Mouse (Mus musculus) neural tube, embryonic 11.5 days (tissue): ENCODE measurements around the gene Pou2f1. TPM values are rescaled to one million over a fixed set of nuclear protein-coding genes. Genes with fewer than 3 reads are reported as not detected.
A peak's percentile ranks its signal among the peaks of the same experiment; 100 is the strongest.

Experiments used
- ATAC-seq: fragments of 200-750 bp; cut with Nextera tagmentation; 2 replicates; pipeline ENCODE4 v1.8.0; 2017; ENCODE audit warnings: moderate number of reproducible peaks, mild to moderate bottlenecking, moderate TSS enrichment, moderate library complexity; ENCODE audit not compliant: insufficient read depth, low FRiP score, low TSS enrichment
- DNase-seq: peaks from one replicate; pipeline ENCODE4 v3.0.0-alpha.2; 2015; ENCODE audit warnings: low spot score
- H3K27ac ChIP-seq: fragments of 300-500 bp; sonication (generic); 2 replicates; pipeline ENCODE4 v1.5.1; 2014; ENCODE audit warnings: low read depth, mild to moderate bottlenecking, low read length
- H3K27me3 ChIP-seq: fragments of 300-500 bp; sonication (generic); 2 replicates; pipeline ENCODE4 v1.6.1; 2014; ENCODE audit warnings: mild to moderate bottlenecking, low read length, mixed read lengths; ENCODE audit not compliant: control insufficient read depth, insufficient read depth
- H3K36me3 ChIP-seq: fragments of 300-500 bp; sonication (generic); 2 replicates; pipeline ENCODE4 v1.6.1; 2014; ENCODE audit warnings: mild to moderate bottlenecking, low read length, moderate library complexity, mixed read lengths; ENCODE audit not compliant: control insufficient read depth, insufficient read depth
- H3K4me1 ChIP-seq: fragments of 300-500 bp; sonication (generic); 2 replicates; pipeline ENCODE4 v1.6.1; 2014; ENCODE audit warnings: low read length, mixed read lengths; ENCODE audit not compliant: control insufficient read depth, insufficient read depth
- H3K4me2 ChIP-seq: fragments of 300-500 bp; sonication (generic); 2 replicates; pipeline ENCODE4 v1.6.1; 2014; ENCODE audit warnings: low read depth, mild to moderate bottlenecking, moderate library complexity
- H3K4me3 ChIP-seq: fragments of 300-500 bp; sonication (generic); 2 replicates; pipeline ENCODE4 v1.5.1; 2014; ENCODE audit warnings: low read depth, low read length
- H3K9ac ChIP-seq: fragments of 300-500 bp; sonication (generic); 2 replicates; pipeline ENCODE4 v1.6.1; 2014; ENCODE audit warnings: mild to moderate bottlenecking, low read length
- H3K9me3 ChIP-seq: fragments of 300-500 bp; sonication (generic); 2 replicates; pipeline ENCODE4 v1.6.1; 2016; ENCODE audit warnings: low read length; ENCODE audit not compliant: control insufficient read depth
- WGBS: fragments of 180-500 bp; shearing (Covaris S2); extraction: QIAGEN DNeasy Blood & Tissue Kit; methylation state at CpG from one replicate; pipeline ENCODE4 v1.1.7; 2014; 5-methylcytosine and 5-hydroxymethylcytosine counted together
- polyA plus RNA-seq: library from polyadenylated mRNA; unstranded; fragments of >200 nt; fragmentation: Nextera tagmentation; extraction: Ambion mirVana; gene quantifications from 2 replicates; pipeline ENCODE4 v1.2.1, GENCODE M21; 2014

Pou2f1 gene
- polyA plus RNA-seq, 1 experiment from 2014 or later, result 27.5 TPM

- no peak for ATAC-seq
- peaks cover 2% of the 10 kb centered on the region for H3K36me3 ChIP-seq
- H3K4me3 ChIP-seq, result no peak overlapping the region
These were observed 126.8 kb downstream of the Pou2f1 start for GRCm38 (mm10) chr1:165875520-165876284.

GRCm38 (mm10) chr1:165874645-165875044 lies 127.8 kb downstream of the Pou2f1 start:
- no peaks in the 10 kb centered on the region for H3K27me3 ChIP-seq
- no peak overlapping the region for H3K4me3 ChIP-seq
- peaks cover 2% of the 10 kb centered on the region for H3K36me3 ChIP-seq
- H3K4me1 ChIP-seq, result no peaks in the 10 kb centered on the region
- no peaks in the 10 kb centered on the region for H3K9me3 ChIP-seq
- H3K9ac ChIP-seq, result no peak overlapping the region
- DNase-seq (no peak), ATAC-seq (no peak)
- no peak overlapping the region for H3K27ac ChIP-seq
- H3K4me2 ChIP-seq, result no peak overlapping the region
- 48% methylated on average over 8 of the region's 8 CpGs for WGBS

More at GRCm38 (mm10) chr1:165875520-165876284, 126.8 kb downstream of the Pou2f1 start:
- Histone ChIP-seq H3K27me3 (no peaks in the 10 kb centered on the region), H3K4me1 (no peaks in the 10 kb centered on the region), H3K9me3 (no peaks in the 10 kb centered on the region), H3K4me2 (no peak overlapping the region), H3K27ac (no peak overlapping the region), H3K9ac (no peak overlapping the region)
- 94% methylated on average over 6 of the region's 6 CpGs for WGBS
- no peak for DNase-seq

GRCm38 (mm10) chr1:165868659-165869058 lies 133.8 kb downstream of the Pou2f1 start:
- Histone ChIP-seq H3K27me3 (no peaks in the 10 kb centered on the region), H3K9ac (no peak overlapping the region), H3K9me3 (no peaks in the 10 kb centered on the region), H3K4me3 (no peak overlapping the region), H3K4me1 (no peaks in the 10 kb centered on the region), H3K4me2 (no peak overlapping the region), H3K27ac (no peak overlapping the region), H3K36me3 (no peaks in the 10 kb centered on the region)
- WGBS, result 86% methylated on average over 8 of the region's 8 CpGs
- DNase-seq, result no peak
- no peak for ATAC-seq

GRCm38 (mm10) chr1:165866630-165867280 lies 135.7 kb downstream of the Pou2f1 start:
- ATAC-seq (no peak), DNase-seq (no peak)
- Histone ChIP-seq H3K4me2 (no peak overlapping the region), H3K4me1 (no peaks in the 10 kb centered on the region), H3K9ac (no peak overlapping the region), H3K27me3 (no peaks in the 10 kb centered on the region), H3K27ac (no peak overlapping the region), H3K36me3 (no peaks in the 10 kb centered on the region), H3K4me3 (no peak overlapping the region), H3K9me3 (no peaks in the 10 kb centered on the region)
- WGBS, result 82% methylated on average over 5 of the region's 5 CpGs

GRCm38 (mm10) chr1:165864864-165865795 lies 137.3 kb downstream of the Pou2f1 start:
- ATAC-seq (no peak), DNase-seq (peak; percentile 45)
- H3K4me1 ChIP-seq, result no peaks in the 10 kb centered on the region
- H3K4me2 ChIP-seq, result no peak overlapping the region
- no peaks in the 10 kb centered on the region for H3K36me3 ChIP-seq
- no peak overlapping the region for H3K4me3 ChIP-seq
- 51% methylated on average over 14 of the region's 14 CpGs for WGBS
- no peak overlapping the region for H3K9ac ChIP-seq
- no peak overlapping the region for H3K27ac ChIP-seq
- H3K27me3 ChIP-seq, result no peaks in the 10 kb centered on the region
- H3K9me3 ChIP-seq, result no peaks in the 10 kb centered on the region

GRCm38 (mm10) chr1:165862059-165862458 lies 140.4 kb downstream of the Pou2f1 start:
- H3K4me1 ChIP-seq, result no peaks in the 10 kb centered on the region
- no peak overlapping the region for H3K4me3 ChIP-seq
- DNase-seq (no peak), ATAC-seq (no peak)
- H3K27ac ChIP-seq, result no peak overlapping the region
- no peaks in the 10 kb centered on the region for H3K27me3 ChIP-seq
- no peak overlapping the region for H3K4me2 ChIP-seq
- H3K9me3 ChIP-seq, result no peaks in the 10 kb centered on the region
- 81% methylated on average over 7 of the region's 7 CpGs for WGBS
- H3K9ac ChIP-seq, result no peak overlapping the region
- H3K36me3 ChIP-seq, result no peaks in the 10 kb centered on the region

- H3K9me3 ChIP-seq, result no peaks in the 10 kb centered on the region
- ATAC-seq, result no peak
These were observed 141.3 kb downstream of the Pou2f1 start for GRCm38 (mm10) chr1:165861235-165861609.

GRCm38 (mm10) chr1:165860373-165861234 lies 141.9 kb downstream of the Pou2f1 start:
- Histone ChIP-seq H3K4me2 (no peak overlapping the region), H3K9me3 (no peaks in the 10 kb centered on the region), H3K36me3 (no peaks in the 10 kb centered on the region), H3K27ac (no peak overlapping the region), H3K9ac (no peak overlapping the region), H3K27me3 (no peaks in the 10 kb centered on the region), H3K4me3 (no peak overlapping the region), H3K4me1 (no peaks in the 10 kb centered on the region)
- DNase-seq (no peak), ATAC-seq (no peak)
- WGBS, result 76% methylated on average over 9 of the region's 9 CpGs

More at GRCm38 (mm10) chr1:165861235-165861609, 141.3 kb downstream of the Pou2f1 start:
- Histone ChIP-seq H3K9ac (no peak overlapping the region), H3K27ac (no peak overlapping the region), H3K4me1 (no peaks in the 10 kb centered on the region), H3K4me3 (no peak overlapping the region), H3K4me2 (no peak overlapping the region), H3K36me3 (no peaks in the 10 kb centered on the region), H3K27me3 (no peaks in the 10 kb centered on the region)
- no peak for DNase-seq
- WGBS, result 72% methylated on average over 3 of the region's 3 CpGs
